Mouse (Mus musculus) E14TG2a.4 (cell line): ENCODE results near the gene Clpp.

Source experiments
- CTCF ChIP-seq: conservative IDR thresholded peaks from 2 replicates; pipeline ENCODE4 v1.5.1; 2014; ENCODE audit warnings: low read length
- NANOG ChIP-seq: IDR thresholded peaks from 2 replicates; pipeline ENCODE4 v1.6.1; 2014; ENCODE audit warnings: borderline replicate concordance, low read length, mixed read lengths

GRCm38 (mm10) chr17:56979524-56979923 is 10.6 kb upstream of the Clpp start:
- TF ChIP-seq CTCF: no peak
- no peak for TF ChIP-seq NANOG
